ENCODE assay signal across 8 mouse cellular contexts in genomic region chr8:72723651-72724001, GRCm38 (mm10). TPM values are rescaled to one million over a fixed set of nuclear protein-coding genes. Genes with fewer than 3 reads are reported as not detected.
DNase-seq lines count a peak whose midpoint lies in the region; ATAC-seq and TF ChIP-seq lines count a peak whose summit lies in the region.

No protein-coding gene starts in this region.

- H3K4me3 ChIP-seq in forebrain, embryonic 10.5 days, result peak overlapping the region; percentile 95
- peak overlapping the region; percentile 95 for H3K4me3 ChIP-seq in hindbrain, postnatal 0 days (ENCODE audit: low read length)
- peak overlapping the region; percentile 89 for H3K4me3 ChIP-seq in liver, embryonic 15.5 days (replicated peaks)
- H3K4me3 ChIP-seq in neural tube, embryonic 13.5 days, result peak overlapping the region; percentile 85

- H3K9me3 ChIP-seq in forebrain, embryonic 10.5 days, result no peaks in the 10 kb centered on the region
- H3K9me3 ChIP-seq in hindbrain, postnatal 0 days (ENCODE audit: low read length), result no peaks in the 10 kb centered on the region
- H3K9me3 ChIP-seq in liver, embryonic 15.5 days (replicated peaks), result no peaks in the 10 kb centered on the region
- H3K9me3 ChIP-seq in neural tube, embryonic 13.5 days, result no peaks in the 10 kb centered on the region

- peak; percentile 25 for ATAC-seq in hindbrain, postnatal 0 days
- ATAC-seq in liver, embryonic 15.5 days (ENCODE audit: insufficient read depth), result peak; percentile 43
- peak; percentile 59 for ATAC-seq in neural tube, embryonic 13.5 days (ENCODE audit: low read depth)

- peak overlapping the region; percentile 95 for H3K27ac ChIP-seq in forebrain, embryonic 10.5 days
- peak overlapping the region; percentile 76 for H3K27ac ChIP-seq in hindbrain, postnatal 0 days
- no peak overlapping the region for H3K27ac ChIP-seq in liver, embryonic 15.5 days (replicated peaks)
- 0 out of 2 replicates have a peak overlapping the region, but pooled peaks have one; percentile 57 for H3K27ac ChIP-seq in neural tube, embryonic 13.5 days (replicated peaks)

- H3K4me2 ChIP-seq in hindbrain, postnatal 0 days (ENCODE audit: low read depth, low read length), result peak overlapping the region; percentile 91
- peak overlapping the region; percentile 84 for H3K4me2 ChIP-seq in liver, embryonic 15.5 days
- H3K4me2 ChIP-seq in neural tube, embryonic 13.5 days, result peak overlapping the region; percentile 82

- DNase-seq in layer of hippocampus, postnatal 10 days (ENCODE audit: low spot score in 2 of 2), result peak; percentile 41 to 59
- no peak for DNase-seq in layer of hippocampus, adult 8-10 months (ENCODE audit: low spot score in 2 of 2)
- DNase-seq in adipocyte (ENCODE audit: low spot score), result peak; percentile 10
- no peak for DNase-seq in forebrain, embryonic 10.5 days (ENCODE audit: extremely low spot score, low spot score)
- peak; percentile 38 for DNase-seq in hindbrain, postnatal 0 days (ENCODE audit: low spot score)
- DNase-seq in natural killer cell, adult 2 months (ENCODE audit: low spot score in 2 of 2), result no peak

- H3K27me3 ChIP-seq in forebrain, embryonic 10.5 days (ENCODE audit: poor library complexity, severe bottlenecking), result no peaks in the 10 kb centered on the region
- H3K27me3 ChIP-seq in hindbrain, postnatal 0 days (ENCODE audit: insufficient read depth, low read length), result no peaks in the 10 kb centered on the region
- H3K27me3 ChIP-seq in liver, embryonic 15.5 days, result no peaks in the 10 kb centered on the region
- H3K27me3 ChIP-seq in neural tube, embryonic 13.5 days, result no peaks in the 10 kb centered on the region

- H3K36me3 ChIP-seq in forebrain, embryonic 10.5 days (replicated peaks), result peaks cover 44% of the 10 kb centered on the region
- peaks cover 36% of the 10 kb centered on the region for H3K36me3 ChIP-seq in hindbrain, postnatal 0 days (ENCODE audit: insufficient read depth, low read length)
- H3K36me3 ChIP-seq in liver, embryonic 15.5 days (replicated peaks), result peaks cover 38% of the 10 kb centered on the region
- H3K36me3 ChIP-seq in neural tube, embryonic 13.5 days, result peaks cover 41% of the 10 kb centered on the region

- H3K9ac ChIP-seq in hindbrain, postnatal 0 days (replicated peaks; ENCODE audit: low read length), result peak overlapping the region; percentile 97
- peak overlapping the region; percentile 88 for H3K9ac ChIP-seq in liver, embryonic 15.5 days
- peak overlapping the region; percentile 87 for H3K9ac ChIP-seq in neural tube, embryonic 13.5 days

- no peak for TF ChIP-seq CTCF in hindbrain, postnatal 0 days (IDR thresholded peaks at IDR 0.05; ENCODE audit: low read depth)

- under 1% methylated on average over 30 of the region's 30 CpGs for WGBS in forebrain, embryonic 10.5 days
- WGBS in hindbrain, postnatal 0 days, result 3% methylated on average over 30 of the region's 30 CpGs
- under 1% methylated on average over 30 of the region's 30 CpGs for WGBS in liver, embryonic 15.5 days (ENCODE audit: insufficient replicate concordance)
- WGBS in neural tube, embryonic 13.5 days, result under 1% methylated on average over 30 of the region's 30 CpGs

- peaks cover 9% of the 10 kb centered on the region for H3K4me1 ChIP-seq in forebrain, embryonic 10.5 days
- peaks cover 8% of the 10 kb centered on the region for H3K4me1 ChIP-seq in hindbrain, postnatal 0 days (ENCODE audit: insufficient read depth, low read length)
- peaks cover 20% of the 10 kb centered on the region for H3K4me1 ChIP-seq in liver, embryonic 15.5 days (replicated peaks)
- peaks cover 23% of the 10 kb centered on the region for H3K4me1 ChIP-seq in neural tube, embryonic 13.5 days (replicated peaks)

RNA-seq across cellular contexts. Expression of gene Sin3b, which starts 0.5 kb away (rescaled TPM):
- total RNA-seq in layer of hippocampus, postnatal 10 days (2021), result 100 to 1,000 TPM; 166 to 174 TPM
- total RNA-seq in layer of hippocampus, adult 8-10 months (2022), result 100 to 1,000 TPM; 172 to 190 (median 175) TPM
- 146 and 151 TPM in 2 replicates for polyA plus RNA-seq in forebrain, embryonic 10.5 days (2016; fragmentation: Nextera tagmentation; extraction: Ambion mirVana)
- 259 and 269 TPM in 2 replicates for total RNA-seq in hindbrain, postnatal 0 days (2014; rRNA removed)
- 245 and 250 TPM in 2 replicates for polyA plus RNA-seq in hindbrain, postnatal 0 days (2015; fragmentation: Nextera tagmentation; extraction: Ambion mirVana)
- polyA plus RNA-seq in liver, embryonic 15.5 days (2015; fragmentation: Nextera tagmentation; extraction: Ambion mirVana), result 63.7 and 67.2 TPM in 2 replicates
- 163 and 167 TPM in 2 replicates for polyA plus RNA-seq in neural tube, embryonic 13.5 days (2015; fragmentation: Nextera tagmentation; extraction: Ambion mirVana)

RNA-seq across cellular contexts. Expression of gene F2rl3, which starts 38.1 kb away (rescaled TPM):
- under 1 TPM; 0.21 to 0.25 TPM for total RNA-seq in layer of hippocampus, postnatal 10 days (2021)
- total RNA-seq in layer of hippocampus, adult 8-10 months (2022), result under 1 TPM in 3 of 4 experiments, not detected in 1; 0.23 to 0.55 (median 0.43) TPM
- polyA plus RNA-seq in forebrain, embryonic 10.5 days (2016; fragmentation: Nextera tagmentation; extraction: Ambion mirVana), result 2.0 and 2.7 TPM in 2 replicates
- 0.68 and 1.5 TPM in 2 replicates for total RNA-seq in hindbrain, postnatal 0 days (2014; rRNA removed)
- polyA plus RNA-seq in hindbrain, postnatal 0 days (2015; fragmentation: Nextera tagmentation; extraction: Ambion mirVana), result 0.20 and 0.29 TPM in 2 replicates
- polyA plus RNA-seq in liver, embryonic 15.5 days (2015; fragmentation: Nextera tagmentation; extraction: Ambion mirVana), result 2.8 and 3.1 TPM in 2 replicates
- polyA plus RNA-seq in neural tube, embryonic 13.5 days (2015; fragmentation: Nextera tagmentation; extraction: Ambion mirVana), result 0.53 and 0.94 TPM in 2 replicates

Comparison
In these comparisons a context has a peak if more than half of its experiments do, and no peak if none do; other contexts are left out.
1. DNase-seq: peak in layer of hippocampus, postnatal 10 days (2 of 2), adipocyte (single experiment) and hindbrain, postnatal 0 days (single experiment); none in layer of hippocampus, adult 8-10 months (0 of 2), forebrain, embryonic 10.5 days (single experiment) and natural killer cell, adult 2 months (0 of 2).
2. Peak in every context shown above with its lines, with median percentiles within 50 percentile points of each other: H3K4me3 ChIP-seq, ATAC-seq, H3K4me2 ChIP-seq and H3K9ac ChIP-seq.